Mouse (Mus musculus) embryonic facial prominence, embryonic 10.5 days (tissue): ENCODE data around the gene Ptprn2. TPM values are rescaled to one million over a fixed set of nuclear protein-coding genes. Genes with fewer than 3 reads are reported as not detected.

Source experiments
- DNase-seq: peaks from one replicate; pipeline ENCODE4 v3.0.0-alpha.2; 2017; ENCODE audit warnings: low spot score
- H3K27ac ChIP-seq: fragments of 300-500 bp; sonication (generic); replicated peaks from 2 replicates; pipeline ENCODE4 v1.5.1; 2016; ENCODE audit warnings: mild to moderate bottlenecking
- H3K27me3 ChIP-seq: fragments of 300-500 bp; sonication (generic); replicated peaks from 2 replicates; pipeline ENCODE4 v1.6.1; 2016; ENCODE audit warnings: low read depth, mild to moderate bottlenecking; ENCODE audit not compliant: poor library complexity, severe bottlenecking
- H3K36me3 ChIP-seq: fragments of 300-500 bp; sonication (generic); replicated peaks from 2 replicates; pipeline ENCODE4 v1.6.1; 2016; ENCODE audit warnings: mild to moderate bottlenecking, moderate library complexity
- H3K4me1 ChIP-seq: fragments of 300-500 bp; sonication (generic); 2 replicates; pipeline ENCODE4 v1.6.1; 2016
- H3K4me3 ChIP-seq: fragments of 300-500 bp; sonication (generic); 2 replicates; pipeline ENCODE4 v1.5.1; 2016; ENCODE audit warnings: mild to moderate bottlenecking, moderate library complexity
- H3K9me3 ChIP-seq: fragments of 300-500 bp; sonication (generic); 2 replicates; pipeline ENCODE4 v1.6.1; 2016; ENCODE audit warnings: mild to moderate bottlenecking
- WGBS: fragments of 180-500 bp; shearing (Covaris S2); methylation state at CpG from one replicate; pipeline ENCODE4 v1.1.7; 2016; 5-methylcytosine and 5-hydroxymethylcytosine counted together
- polyA plus RNA-seq: library from polyadenylated mRNA; unstranded; fragments of >200 nt; fragmentation: Nextera tagmentation; extraction: Ambion mirVana; gene quantifications from 2 replicates; pipeline ENCODE4 v1.2.1, GENCODE M21; 2016

Ptprn2 gene
- polyA plus RNA-seq, 1 experiment from 2014 or later: 1.4 TPM

GRCm38 (mm10) chr12:116838611-116839192 lies 353.2 kb downstream of the Ptprn2 start:
- no peaks in the 10 kb centered on the region for H3K36me3 ChIP-seq
- no peaks in the 10 kb centered on the region for H3K4me1 ChIP-seq
- no peak overlapping the region for H3K4me3 ChIP-seq
- no peaks in the 10 kb centered on the region for H3K27me3 ChIP-seq
- no peaks in the 10 kb centered on the region for H3K9me3 ChIP-seq
- no peak for DNase-seq
- H3K27ac ChIP-seq: no peak overlapping the region
- WGBS: 78% methylated on average over 3 of the region's 3 CpGs

- Histone ChIP-seq H3K36me3 (no peaks in the 10 kb centered on the region), H3K27me3 (no peaks in the 10 kb centered on the region), H3K4me3 (no peak overlapping the region), H3K27ac (no peak overlapping the region), H3K9me3 (no peaks in the 10 kb centered on the region), H3K4me1 (no peaks in the 10 kb centered on the region)
- 79% methylated on average over 8 of the region's 8 CpGs for WGBS
- no peak for DNase-seq
Measured at GRCm38 (mm10) chr12:116842723-116843272, 357.3 kb downstream of the Ptprn2 start.

- no peaks in the 10 kb centered on the region for H3K4me1 ChIP-seq
- no peaks in the 10 kb centered on the region for H3K27me3 ChIP-seq
- no peak overlapping the region for H3K27ac ChIP-seq
- no peak overlapping the region for H3K4me3 ChIP-seq
- no peaks in the 10 kb centered on the region for H3K9me3 ChIP-seq
- no peaks in the 10 kb centered on the region for H3K36me3 ChIP-seq
- no peak for DNase-seq
Measured at GRCm38 (mm10) chr12:116846220-116846619, 360.7 kb downstream of the Ptprn2 start.

- WGBS: 72% methylated on average over 4 of the region's 4 CpGs
- Histone ChIP-seq H3K27me3 (no peaks in the 10 kb centered on the region), H3K27ac (no peak overlapping the region), H3K36me3 (no peaks in the 10 kb centered on the region), H3K4me1 (no peaks in the 10 kb centered on the region), H3K9me3 (no peaks in the 10 kb centered on the region), H3K4me3 (no peak overlapping the region)
- no peak for DNase-seq
Measured at GRCm38 (mm10) chr12:116847021-116847420, 361.5 kb downstream of the Ptprn2 start.

- H3K9me3 ChIP-seq: no peaks in the 10 kb centered on the region
- H3K36me3 ChIP-seq: no peaks in the 10 kb centered on the region
- H3K4me3 ChIP-seq: no peak overlapping the region
- H3K4me1 ChIP-seq: no peaks in the 10 kb centered on the region
- H3K27me3 ChIP-seq: no peaks in the 10 kb centered on the region
- no peak overlapping the region for H3K27ac ChIP-seq
- no peak for DNase-seq
- WGBS: 54% methylated on average over 7 of the region's 7 CpGs
Measured at GRCm38 (mm10) chr12:116856307-116856706, 370.8 kb downstream of the Ptprn2 start.

- no peaks in the 10 kb centered on the region for H3K9me3 ChIP-seq
- no peaks in the 10 kb centered on the region for H3K4me1 ChIP-seq
Measured at GRCm38 (mm10) chr12:116861360-116862017, 376.0 kb downstream of the Ptprn2 start.

GRCm38 (mm10) chr12:116863291-116863899 lies 377.9 kb downstream of the Ptprn2 start:
- Histone ChIP-seq H3K27me3 (no peaks in the 10 kb centered on the region), H3K36me3 (no peaks in the 10 kb centered on the region)
- 80% methylated on average over 4 of the region's 4 CpGs for WGBS

More at GRCm38 (mm10) chr12:116861360-116862017, 376.0 kb downstream of the Ptprn2 start:
- no peak for DNase-seq
- no peak overlapping the region for H3K27ac ChIP-seq
- no peak overlapping the region for H3K4me3 ChIP-seq
- no peaks in the 10 kb centered on the region for H3K27me3 ChIP-seq
- no peaks in the 10 kb centered on the region for H3K36me3 ChIP-seq
- 90% methylated on average over 4 of the region's 4 CpGs for WGBS

GRCm38 (mm10) chr12:116873866-116874585 lies 388.5 kb downstream of the Ptprn2 start:
- WGBS: 93% methylated on average over 1 of the region's 1 CpGs
- Histone ChIP-seq H3K4me3 (no peak overlapping the region), H3K27me3 (no peaks in the 10 kb centered on the region), H3K9me3 (no peaks in the 10 kb centered on the region), H3K4me1 (peaks cover under 1% of the 10 kb centered on the region; the same call in 1 of the 2 replicates), H3K27ac (no peak overlapping the region), H3K36me3 (no peaks in the 10 kb centered on the region)
- DNase-seq: no peak

More at GRCm38 (mm10) chr12:116863291-116863899, 377.9 kb downstream of the Ptprn2 start:
- Histone ChIP-seq H3K9me3 (no peaks in the 10 kb centered on the region), H3K27ac (no peak overlapping the region), H3K4me3 (no peak overlapping the region), H3K4me1 (no peaks in the 10 kb centered on the region)
- DNase-seq: no peak

- Histone ChIP-seq H3K36me3 (no peaks in the 10 kb centered on the region), H3K4me3 (no peak overlapping the region), H3K9me3 (no peaks in the 10 kb centered on the region), H3K27me3 (no peaks in the 10 kb centered on the region), H3K4me1 (no peaks in the 10 kb centered on the region), H3K27ac (no peak overlapping the region)
- DNase-seq: no peak
- WGBS: 80% methylated on average over 6 of the region's 6 CpGs
Measured at GRCm38 (mm10) chr12:116887496-116888281, 402.2 kb downstream of the Ptprn2 start.

GRCm38 (mm10) chr12:116888856-116889255 lies 403.3 kb downstream of the Ptprn2 start:
- Histone ChIP-seq H3K9me3 (no peaks in the 10 kb centered on the region), H3K4me3 (no peak overlapping the region), H3K27me3 (no peaks in the 10 kb centered on the region), H3K4me1 (no peaks in the 10 kb centered on the region), H3K27ac (no peak overlapping the region), H3K36me3 (no peaks in the 10 kb centered on the region)
- DNase-seq: no peak
- 83% methylated on average over 2 of the region's 2 CpGs for WGBS

GRCm38 (mm10) chr12:116892584-116892983 lies 407.1 kb downstream of the Ptprn2 start:
- no peak for DNase-seq
- Histone ChIP-seq H3K4me3 (no peak overlapping the region), H3K27me3 (no peaks in the 10 kb centered on the region), H3K9me3 (no peaks in the 10 kb centered on the region), H3K27ac (no peak overlapping the region), H3K4me1 (no peaks in the 10 kb centered on the region), H3K36me3 (no peaks in the 10 kb centered on the region)
- WGBS: 88% methylated on average over 8 of the region's 8 CpGs

GRCm38 (mm10) chr12:116896651-116897050 lies 411.1 kb downstream of the Ptprn2 start:
- no peaks in the 10 kb centered on the region for H3K4me1 ChIP-seq
- no peaks in the 10 kb centered on the region for H3K27me3 ChIP-seq
- H3K36me3 ChIP-seq: no peaks in the 10 kb centered on the region
- no peak overlapping the region for H3K4me3 ChIP-seq
- DNase-seq: no peak
- no peak overlapping the region for H3K27ac ChIP-seq
- H3K9me3 ChIP-seq: no peaks in the 10 kb centered on the region
- WGBS: 46% methylated on average over 2 of the region's 2 CpGs
